Mouse (Mus musculus) left cerebral cortex, postnatal 14 days (tissue): Measurements from ENCODE around the gene Lkaaear1. TPM values are rescaled to one million over a fixed set of nuclear protein-coding genes. Genes with fewer than 3 reads are reported as not detected.

Experiments used
- DNase-seq, 2 experiments: peaks; one replicate each; pipeline ENCODE4 v3.0.0; 2021 to 2022; ENCODE audit warnings: low spot score in 2 of 2, mixed read lengths in 1 of 2
- intact Hi-C: fragments of 180-260 bp; cut with DNase I; formaldehyde crosslinking; loops from one replicate; pipeline ENCODE4 v1.15.1; 2025
- total RNA-seq, 2 experiments: library from RNA; stranded (reverse); gene quantifications; 2 replicates each; pipeline ENCODE4 v1.2.3; 2021

Gene Lkaaear1
- total RNA-seq, 2 experiments from 2014 or later, result not detected

- intact Hi-C loops, result loop anchor here (1.0 kb wide), 1 partner anchor 20 kb away; no protein-coding TSS in a partner anchor
- DNase-seq, result peak; percentile 79 to 94
These were observed 38.6 kb downstream of the Lkaaear1 start for GRCm38 (mm10) chr2:181659609-181660055.

- peak; percentile 57 to 89 for DNase-seq
These were observed 39.2 kb downstream of the Lkaaear1 start for GRCm38 (mm10) chr2:181658930-181659555.

GRCm38 (mm10) chr2:181658528-181658927, 39.7 kb downstream of the Lkaaear1 start:
- DNase-seq, result no peak
- intact Hi-C loops, result no loop called here

More at GRCm38 (mm10) chr2:181658930-181659555, 39.2 kb downstream of the Lkaaear1 start:
- intact Hi-C loops, result loop anchor here (1.0 kb wide), 1 partner anchor 20 kb away; no protein-coding TSS in a partner anchor

- DNase-seq, result no peak
- intact Hi-C loops, result no loop called here
These were observed 40.8 kb downstream of the Lkaaear1 start for GRCm38 (mm10) chr2:181657441-181657840.

- no peak for DNase-seq
- intact Hi-C loops, result no loop called here
These were observed 41.5 kb downstream of the Lkaaear1 start, which contains the start of gene Gm29797 for GRCm38 (mm10) chr2:181656734-181657133. Gene Gm29797, plus strand, starts transcription at chr2:181657034.

- intact Hi-C loops, result no loop called here
These were observed 44.7 kb downstream of the Lkaaear1 start for GRCm38 (mm10) chr2:181653523-181653922.

GRCm38 (mm10) chr2:181653065-181653464, 45.2 kb downstream of the Lkaaear1 start:
- DNase-seq, result no peak
- intact Hi-C loops, result no loop called here

More at GRCm38 (mm10) chr2:181653523-181653922, 44.7 kb downstream of the Lkaaear1 start:
- DNase-seq, result no peak

GRCm38 (mm10) chr2:181648926-181649325, 49.3 kb downstream of the Lkaaear1 start:
- DNase-seq, result no peak
- intact Hi-C loops, result no loop called here

Other genes starting within 250 kb of the Lkaaear1 start
- gene Zbtb46, start 239.0 kb downstream of the Lkaaear1 start, total RNA-seq, result 10 to 100 TPM; 14.3 to 16.9 TPM
- not detected for gene Abhd16b, start 205.2 kb downstream of the Lkaaear1 start, total RNA-seq
- 10 to 100 TPM; 69.5 to 74.8 TPM for gene Tpd52l2, start 201.3 kb downstream of the Lkaaear1 start, total RNA-seq
- gene Dnajc5, start 178.0 kb downstream of the Lkaaear1 start, total RNA-seq, result 100 to 1,000 TPM; 300 to 308 TPM
- 10 to 100 TPM; 41.2 to 42.9 TPM for gene Uckl1, start 113.5 kb downstream of the Lkaaear1 start, total RNA-seq
- 10 to 100 TPM; 48.3 to 51.3 TPM for gene Prpf6, start 106.6 kb downstream of the Lkaaear1 start, total RNA-seq
- gene Zfp512b, start 105.6 kb downstream of the Lkaaear1 start, total RNA-seq, result 100 to 1,000 TPM; 112 to 121 TPM
- 10 to 100 TPM; 20.2 to 22.0 TPM for gene Samd10, start 99.2 kb downstream of the Lkaaear1 start, total RNA-seq
- gene Gm29797, start 41.4 kb downstream of the Lkaaear1 start, total RNA-seq, result under 1 TPM in 1 of 2 experiments, not detected in 1; 0.78 TPM
- gene Sox18, start 26.8 kb downstream of the Lkaaear1 start, total RNA-seq, result 10 to 100 TPM; 10.6 to 14.7 TPM
- gene Tcea2, start 18.1 kb downstream of the Lkaaear1 start, total RNA-seq, result 10 to 100 TPM; 60.0 to 62.9 TPM
- 10 to 100 TPM; 39.6 to 42.3 TPM for gene Rgs19, start 4.5 kb downstream of the Lkaaear1 start, total RNA-seq
- 10 to 100 TPM; 64.5 to 65.5 TPM for gene Oprl1, start 16.6 kb upstream of the Lkaaear1 start, total RNA-seq
- gene Myt1, start 64.9 kb upstream of the Lkaaear1 start, total RNA-seq, result 10 to 100 TPM; 20.4 to 21.3 TPM
- 10 to 100 TPM; 65.9 to 69.4 TPM for gene Pcmtd2, start 139.4 kb upstream of the Lkaaear1 start, total RNA-seq
- 10 to 100 TPM; 29.3 to 31.4 TPM for gene Polr3k, start 165.9 kb upstream of the Lkaaear1 start, total RNA-seq